Mouse (Mus musculus) hindbrain, embryonic 16.5 days (tissue): ENCODE results near the gene Gm4131. TPM values are rescaled to one million over a fixed set of nuclear protein-coding genes. Genes with fewer than 3 reads are reported as not detected.
A peak's percentile ranks its signal among the peaks of the same experiment; 100 is the strongest.

Experiments
- ATAC-seq: fragments of 200-750 bp; cut with Nextera tagmentation; 2 replicates; pipeline ENCODE4 v1.8.0; 2017; ENCODE audit warnings: moderate TSS enrichment, moderate library complexity
- H3K27ac ChIP-seq: fragments of 300-500 bp; sonication (generic); 2 replicates; pipeline ENCODE4 v1.5.1; 2014; ENCODE audit warnings: low read depth, mild to moderate bottlenecking, control low read depth, low read length, moderate library complexity
- H3K27me3 ChIP-seq: fragments of 300-500 bp; sonication (generic); replicated peaks from 2 replicates; pipeline ENCODE4 v1.6.1; 2014; ENCODE audit warnings: low read length; ENCODE audit not compliant: control insufficient read depth, insufficient read depth
- H3K36me3 ChIP-seq: fragments of 300-500 bp; sonication (generic); 2 replicates; pipeline ENCODE4 v1.6.1; 2014; ENCODE audit warnings: mild to moderate bottlenecking, low read length, moderate library complexity, mixed read lengths; ENCODE audit not compliant: control insufficient read depth, insufficient read depth
- H3K4me1 ChIP-seq: fragments of 300-500 bp; sonication (generic); 2 replicates; pipeline ENCODE4 v1.6.1; 2014; ENCODE audit warnings: low read depth, low read length; ENCODE audit not compliant: control insufficient read depth, insufficient read depth
- H3K4me2 ChIP-seq: fragments of 300-500 bp; sonication (generic); 2 replicates; pipeline ENCODE4 v1.6.1; 2014; ENCODE audit warnings: mild to moderate bottlenecking, low read length, control low read depth, moderate library complexity
- H3K4me3 ChIP-seq: fragments of 300-500 bp; sonication (generic); 2 replicates; pipeline ENCODE4 v1.5.1; 2014; ENCODE audit warnings: mild to moderate bottlenecking, low read length, control low read depth, moderate library complexity
- H3K9ac ChIP-seq: fragments of 300-500 bp; sonication (generic); 2 replicates; pipeline ENCODE4 v1.6.1; 2014; ENCODE audit warnings: low read depth, mild to moderate bottlenecking, control low read depth, low read length, moderate library complexity
- H3K9me3 ChIP-seq: fragments of 300-500 bp; sonication (generic); 2 replicates; pipeline ENCODE4 v1.6.1; 2014; ENCODE audit warnings: mild to moderate bottlenecking, low read length, moderate library complexity; ENCODE audit not compliant: control insufficient read depth
- WGBS: fragments of 180-500 bp; shearing (Covaris S2); extraction: QIAGEN DNeasy Blood & Tissue Kit; methylation state at CpG from one replicate; pipeline ENCODE4 v1.1.7; 2014; 5-methylcytosine and 5-hydroxymethylcytosine counted together
- polyA plus RNA-seq: library from polyadenylated mRNA; unstranded; fragments of >200 nt; fragmentation: Nextera tagmentation; extraction: Ambion mirVana; gene quantifications from 2 replicates; pipeline ENCODE4 v1.2.1, GENCODE M21; 2015

The Gm4131 gene
- polyA plus RNA-seq, 1 experiment from 2014 or later, result 0.23 TPM

DNA sequence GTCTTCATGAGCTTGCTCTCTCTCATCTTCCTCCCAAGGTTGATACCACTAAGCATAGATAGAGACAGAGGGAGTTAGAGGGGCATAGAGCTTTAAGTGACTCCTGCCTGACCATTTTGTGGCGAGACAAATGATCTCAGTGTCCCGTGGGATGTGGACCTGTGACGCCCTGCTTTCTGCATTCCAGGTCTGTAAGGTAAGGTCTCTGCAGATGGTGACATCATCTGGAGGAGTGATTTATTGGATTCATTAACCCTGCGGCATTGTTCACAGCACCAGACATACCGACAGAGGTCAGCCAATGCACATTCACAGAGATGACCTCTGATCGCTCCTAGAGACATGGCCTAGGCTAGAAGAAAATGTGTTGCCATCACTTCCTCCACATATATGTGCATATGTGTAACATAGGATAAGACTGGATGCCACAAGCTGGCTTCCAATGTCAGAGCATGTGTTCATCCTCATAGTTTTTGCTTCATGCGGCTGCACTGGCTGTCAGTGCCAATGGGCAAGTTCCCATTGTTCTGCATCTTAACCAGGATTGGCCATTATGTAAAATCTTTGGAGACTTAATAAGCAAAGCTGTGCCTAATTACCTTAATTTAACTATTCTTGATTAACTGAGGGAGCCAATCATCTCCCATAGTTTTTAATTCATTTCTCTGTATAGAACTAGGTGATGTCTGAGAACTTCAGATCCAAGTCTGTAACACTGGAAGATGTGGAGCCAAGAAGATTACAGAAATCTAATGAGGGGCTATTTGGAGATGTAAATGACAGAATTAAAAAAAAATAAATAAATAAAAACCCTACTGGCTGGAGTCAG, 120.1 kb downstream of the Gm4131 start:
- Histone ChIP-seq H3K4me3 (no peak overlapping the region), H3K27me3 (no peaks in the 10 kb centered on the region), H3K27ac (no peak overlapping the region), H3K9ac (no peak overlapping the region), H3K4me1 (peaks cover 4% of the 10 kb centered on the region; the same call in 1 of the 2 replicates), H3K36me3 (no peaks in the 10 kb centered on the region), H3K4me2 (no peak overlapping the region), H3K9me3 (no peaks in the 10 kb centered on the region)
- WGBS, result 59% methylated on average over 7 of the region's 7 CpGs
- peak; percentile 30; the same call in 1 of the 2 replicates for ATAC-seq

- Histone ChIP-seq H3K9ac (no peak overlapping the region), H3K27ac (no peak overlapping the region), H3K4me2 (no peak overlapping the region), H3K4me3 (no peak overlapping the region), H3K9me3 (no peaks in the 10 kb centered on the region), H3K4me1 (peaks cover 4% of the 10 kb centered on the region; the same call in 1 of the 2 replicates), H3K36me3 (no peaks in the 10 kb centered on the region), H3K27me3 (no peaks in the 10 kb centered on the region)
- no peak for ATAC-seq
- WGBS, result 80% methylated on average over 6 of the region's 6 CpGs
Measured at GRCm38 (mm10) chr14:62443840-62444430, 122.8 kb downstream of the Gm4131 start.

- no peak for ATAC-seq
- Histone ChIP-seq H3K27me3 (no peaks in the 10 kb centered on the region), H3K27ac (no peak overlapping the region), H3K9ac (no peak overlapping the region), H3K4me3 (no peak overlapping the region), H3K36me3 (no peaks in the 10 kb centered on the region), H3K4me1 (peaks cover 4% of the 10 kb centered on the region; the same call in 1 of the 2 replicates), H3K9me3 (no peaks in the 10 kb centered on the region), H3K4me2 (no peak overlapping the region)
- WGBS, result 70% methylated on average over 1 of the region's 1 CpGs
Measured at GRCm38 (mm10) chr14:62442971-62443370, 123.8 kb downstream of the Gm4131 start.

DNA sequence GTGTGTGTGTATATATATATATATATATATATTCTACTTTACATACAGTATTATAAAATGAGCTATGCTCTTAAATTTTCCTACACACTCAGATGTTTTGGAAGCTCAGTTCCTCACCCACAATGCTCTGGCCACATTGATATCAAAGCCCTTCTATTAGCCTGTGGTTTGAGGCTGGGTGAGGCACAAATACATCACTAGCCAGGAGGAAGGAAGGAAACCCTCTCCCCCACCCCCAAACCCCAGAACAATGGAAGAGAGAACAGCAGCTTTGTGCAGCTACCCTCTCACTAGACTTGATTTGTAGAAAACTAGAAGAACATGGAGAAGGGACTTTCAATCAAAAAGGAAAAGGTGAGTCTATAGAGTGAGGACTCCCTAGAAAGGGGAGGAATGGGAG, 126.7 kb downstream of the Gm4131 start:
- no peaks in the 10 kb centered on the region for H3K27me3 ChIP-seq
- H3K27ac ChIP-seq, result no peak overlapping the region
- H3K4me3 ChIP-seq, result no peak overlapping the region
- H3K4me1 ChIP-seq, result no peaks in the 10 kb centered on the region
- no peak overlapping the region for H3K9ac ChIP-seq
- no peaks in the 10 kb centered on the region for H3K9me3 ChIP-seq
- no peak for ATAC-seq
- no peaks in the 10 kb centered on the region for H3K36me3 ChIP-seq
- no peak overlapping the region for H3K4me2 ChIP-seq

- no peak for ATAC-seq
- no peak overlapping the region for H3K9ac ChIP-seq
- no peaks in the 10 kb centered on the region for H3K27me3 ChIP-seq
- no peak overlapping the region for H3K27ac ChIP-seq
- no peaks in the 10 kb centered on the region for H3K9me3 ChIP-seq
- no peak overlapping the region for H3K4me3 ChIP-seq
- H3K4me1 ChIP-seq, result no peaks in the 10 kb centered on the region
- 87% methylated on average over 4 of the region's 4 CpGs for WGBS
- no peaks in the 10 kb centered on the region for H3K36me3 ChIP-seq
- H3K4me2 ChIP-seq, result no peak overlapping the region
Measured at GRCm38 (mm10) chr14:62438236-62438635, 128.5 kb downstream of the Gm4131 start.

- 91% methylated on average over 2 of the region's 2 CpGs for WGBS
- H3K9me3 ChIP-seq, result no peaks in the 10 kb centered on the region
- no peaks in the 10 kb centered on the region for H3K36me3 ChIP-seq
- no peaks in the 10 kb centered on the region for H3K4me1 ChIP-seq
- H3K4me3 ChIP-seq, result no peak overlapping the region
- no peak for ATAC-seq
- H3K9ac ChIP-seq, result no peak overlapping the region
- no peak overlapping the region for H3K27ac ChIP-seq
- no peaks in the 10 kb centered on the region for H3K27me3 ChIP-seq
- H3K4me2 ChIP-seq, result no peak overlapping the region
Measured at GRCm38 (mm10) chr14:62437806-62438205, 128.9 kb downstream of the Gm4131 start.

- Histone ChIP-seq H3K27me3 (no peaks in the 10 kb centered on the region), H3K27ac (no peak overlapping the region), H3K4me3 (no peak overlapping the region), H3K4me2 (no peak overlapping the region), H3K9ac (no peak overlapping the region), H3K9me3 (no peaks in the 10 kb centered on the region), H3K4me1 (no peaks in the 10 kb centered on the region), H3K36me3 (no peaks in the 10 kb centered on the region)
- no peak for ATAC-seq
- WGBS, result 85% methylated on average over 2 of the region's 2 CpGs
Measured at GRCm38 (mm10) chr14:62425277-62425691, 141.4 kb downstream of the Gm4131 start.

GRCm38 (mm10) chr14:62422265-62422664, 144.5 kb downstream of the Gm4131 start:
- no peak for ATAC-seq
- Histone ChIP-seq H3K36me3 (no peaks in the 10 kb centered on the region), H3K4me3 (no peak overlapping the region), H3K27ac (no peak overlapping the region), H3K4me1 (no peaks in the 10 kb centered on the region; the same call in 1 of the 2 replicates), H3K27me3 (no peaks in the 10 kb centered on the region), H3K4me2 (no peak overlapping the region), H3K9me3 (no peaks in the 10 kb centered on the region), H3K9ac (no peak overlapping the region)
- 43% methylated on average over 4 of the region's 4 CpGs for WGBS

GRCm38 (mm10) chr14:62417501-62417900, 149.2 kb downstream of the Gm4131 start:
- Histone ChIP-seq H3K4me2 (no peak overlapping the region), H3K27ac (peak overlapping the region; percentile 69; the same call in 1 of the 2 replicates), H3K4me1 (peaks cover 6% of the 10 kb centered on the region), H3K4me3 (no peak overlapping the region), H3K36me3 (no peaks in the 10 kb centered on the region), H3K9me3 (no peaks in the 10 kb centered on the region), H3K9ac (no peak overlapping the region), H3K27me3 (no peaks in the 10 kb centered on the region)
- 73% methylated on average over 3 of the region's 3 CpGs for WGBS
- no peak for ATAC-seq
